Mouse (Mus musculus): ENCODE measurements around the gene Dbx2. TPM values are rescaled to one million over a fixed set of nuclear protein-coding genes. Genes with fewer than 3 reads are reported as not detected.

The Dbx2 gene
- not detected for polyA plus RNA-seq (2012; fragmentation: generic; extraction: Trizol)

DNA sequence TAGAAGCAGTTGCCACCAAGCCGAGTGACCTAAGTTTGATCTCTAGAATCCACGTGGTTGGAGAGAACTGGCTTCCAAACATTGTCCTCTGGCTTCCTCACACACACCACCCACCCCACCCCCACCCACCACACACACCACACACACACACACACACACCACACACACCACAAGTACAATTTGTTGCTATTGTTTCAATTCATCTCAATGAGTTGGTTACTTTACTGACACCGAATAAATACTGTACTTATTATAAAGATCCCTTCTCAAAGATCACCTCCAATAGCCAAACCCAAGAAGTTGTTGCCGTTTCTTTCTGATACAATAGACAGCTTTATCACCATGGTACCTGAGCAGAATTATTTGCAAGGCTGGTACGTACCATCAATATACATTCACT, at the start of gene Dbx2:
Gene Dbx2 (minus strand): TSS at position 101 of the 400 bp plus-strand sequence.

Other genes starting within 250 kb of the Dbx2 start
- gene Nell2, start 127.4 kb downstream of the Dbx2 start, polyA plus RNA-seq (2012; fragmentation: generic; extraction: Trizol) = under 1 TPM; 0.05 to 0.19 TPM
- 10 to 100 TPM in 1 of 2 experiments, 1 to 10 TPM in 1; 8.2 to 52.0 TPM for gene Ano6, start 134.9 kb upstream of the Dbx2 start, polyA plus RNA-seq (2012; fragmentation: generic; extraction: Trizol)

Data from C3H10T1/2 (cell line).